1 mouse cellular context compared by ENCODE assay signal in the genomic region with DNA sequence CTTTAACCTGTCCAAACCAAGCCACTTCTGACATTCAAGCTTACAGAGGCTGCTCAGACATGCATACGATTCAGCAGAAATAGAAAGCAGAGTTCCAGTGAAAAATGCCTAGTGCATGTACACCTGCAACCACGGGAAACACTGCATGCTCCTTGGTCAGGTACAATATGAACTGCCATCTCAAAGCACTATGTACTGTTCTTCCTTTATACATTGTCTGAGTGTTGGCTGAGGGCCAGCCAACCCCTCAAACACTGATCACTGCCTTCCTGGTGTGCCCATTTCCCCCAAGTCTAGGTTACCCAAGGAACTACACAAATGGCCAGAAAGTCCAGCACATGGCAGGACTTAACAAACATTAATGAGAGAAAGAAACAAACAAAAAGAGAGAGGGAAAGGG.
TF ChIP-seq lines count a peak whose summit lies in the region.

No protein-coding gene starts in this region.

TF ChIP-seq in myocyte, 11 proteins besides CTCF, POLR2A, EP300 and RAD21 (continued from another document):
- TF ChIP-seq MYOD1 (IDR thresholded peaks at IDR 0.05; ENCODE audit: control insufficient read depth in 1 of 3, insufficient read length in 2 of 3, low read depth in 2 of 3) = no peak
- no peak for TF ChIP-seq MAX (IDR thresholded peaks at IDR 0.05; ENCODE audit: low read depth)
- TF ChIP-seq REST (IDR thresholded peaks at IDR 0.05; ENCODE audit: insufficient read depth, insufficient read length) = no peak
- TF ChIP-seq CEBPB (IDR thresholded peaks at IDR 0.05; ENCODE audit: insufficient read depth, poor library complexity, severe bottlenecking) = no peak
- no peak for TF ChIP-seq TCF12 (IDR thresholded peaks at IDR 0.05; ENCODE audit: insufficient read depth, poor library complexity, severe bottlenecking)
- no peak for TF ChIP-seq MYOG (IDR thresholded peaks at IDR 0.05; ENCODE audit: control insufficient read depth in 1 of 3, insufficient read depth in 1 of 3, insufficient read length in 2 of 3, low read depth in 2 of 3)
